Comparison of ENCODE assay signal across 18 mouse cellular contexts in genomic region chr10:126831329-126831728, GRCm38 (mm10).
"Had no signal": no experiment of that assay in that cellular context is flagged by ENCODE, and none has a peak within 500 bp of the region (broad histone marks: within the 10 kb centered on the region; RNA-seq: fewer than 3 reads in every experiment).

No protein-coding gene starts in this region.

- H3K4me2 ChIP-seq: limb, embryonic 13.5 days; liver, embryonic 13.5 days; midbrain, embryonic 12.5 days; neural tube, embryonic 13.5 days; stomach, embryonic 15.5 days had no signal

- H3K4me3 ChIP-seq: limb, embryonic 13.5 days; liver, embryonic 13.5 days; midbrain, embryonic 12.5 days; myocyte; neural tube, embryonic 13.5 days; stomach, embryonic 15.5 days had no signal

- H3K27me3 ChIP-seq: limb, embryonic 13.5 days; liver, embryonic 13.5 days; midbrain, embryonic 12.5 days; neural tube, embryonic 13.5 days; stomach, embryonic 15.5 days had no signal

- H3K27ac ChIP-seq: limb, embryonic 13.5 days; liver, embryonic 13.5 days; midbrain, embryonic 12.5 days; neural tube, embryonic 13.5 days; stomach, embryonic 15.5 days had no signal

- DNase-seq: kidney, adult 9 months; kidney, postnatal 14 days; kidney, postnatal 4 days; left cerebral cortex, postnatal 4 days; liver, embryonic 13.5 days; lung, adult 2 months; lung, postnatal 14 days; lung, postnatal 4 days; retina, postnatal 1 day; right cerebral cortex, postnatal 25 days; spleen, adult 18-20 months; thymus, postnatal 25 days had no signal

- ATAC-seq: midbrain, embryonic 16.5 days had no signal

- H3K4me1 ChIP-seq: liver, embryonic 13.5 days; stomach, embryonic 15.5 days had no signal

- H3K9me3 ChIP-seq: liver, embryonic 13.5 days; midbrain, embryonic 12.5 days; neural tube, embryonic 13.5 days; stomach, embryonic 15.5 days had no signal

- H3K36me3 ChIP-seq: limb, embryonic 13.5 days; liver, embryonic 13.5 days; midbrain, embryonic 12.5 days; neural tube, embryonic 13.5 days; stomach, embryonic 15.5 days had no signal

- H3K9ac ChIP-seq: limb, embryonic 13.5 days; liver, embryonic 13.5 days; midbrain, embryonic 12.5 days; neural tube, embryonic 13.5 days; stomach, embryonic 15.5 days had no signal
